Mouse (Mus musculus) embryo, embryonic 10.5 days (tissue): ENCODE data around the gene Slc12a4.
A peak's percentile ranks its signal among the peaks of the same experiment; 100 is the strongest.

Experiments used
- DNase-seq: peaks from one replicate; pipeline ENCODE4 v3.0.0-alpha.2; 2015; ENCODE audit warnings: low spot score

The Slc12a4 gene

DNA sequence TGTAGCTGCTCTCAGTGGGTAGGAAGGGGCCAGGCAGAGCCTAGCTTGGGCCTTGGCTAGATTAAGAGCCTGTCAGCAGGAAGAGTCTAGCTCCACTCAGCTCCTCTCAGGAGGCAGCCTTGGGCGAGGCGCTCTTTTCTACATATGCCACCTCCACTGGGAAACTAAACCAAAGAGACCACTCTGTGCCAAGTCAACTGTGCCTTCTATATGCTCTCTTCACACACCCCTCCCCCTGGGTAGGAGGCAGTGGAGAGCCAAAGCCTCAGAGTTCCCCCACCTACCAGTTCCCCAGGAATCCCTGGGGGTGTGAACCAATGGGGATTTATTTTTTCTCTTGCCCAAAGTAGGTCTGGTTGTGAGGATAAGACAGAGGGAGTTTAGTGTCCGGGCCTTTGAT lies 34.6 kb downstream of the Slc12a4 start:
- DNase-seq, result no peak

DNA sequence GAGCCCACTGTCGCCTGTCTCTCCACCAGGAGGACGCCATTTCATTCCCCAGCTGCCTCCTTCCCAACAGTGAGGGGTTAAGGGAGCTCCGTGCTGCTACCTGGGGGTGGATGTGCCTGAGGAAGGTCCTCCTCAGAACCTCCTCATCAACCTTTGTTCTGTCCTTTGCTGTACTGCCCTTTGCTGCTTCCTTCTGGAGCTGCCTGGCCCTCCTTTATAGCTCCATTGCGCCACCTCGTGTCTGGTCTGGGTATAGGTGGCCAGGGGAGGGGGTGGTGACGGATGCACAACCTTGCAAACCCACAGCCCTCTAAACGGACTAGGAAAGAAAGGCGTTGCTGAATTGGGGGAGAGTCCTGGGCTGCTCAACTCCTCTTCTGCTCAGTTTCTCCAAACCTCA lies 35.3 kb downstream of the Slc12a4 start:
- peak; percentile 86 for DNase-seq

DNA sequence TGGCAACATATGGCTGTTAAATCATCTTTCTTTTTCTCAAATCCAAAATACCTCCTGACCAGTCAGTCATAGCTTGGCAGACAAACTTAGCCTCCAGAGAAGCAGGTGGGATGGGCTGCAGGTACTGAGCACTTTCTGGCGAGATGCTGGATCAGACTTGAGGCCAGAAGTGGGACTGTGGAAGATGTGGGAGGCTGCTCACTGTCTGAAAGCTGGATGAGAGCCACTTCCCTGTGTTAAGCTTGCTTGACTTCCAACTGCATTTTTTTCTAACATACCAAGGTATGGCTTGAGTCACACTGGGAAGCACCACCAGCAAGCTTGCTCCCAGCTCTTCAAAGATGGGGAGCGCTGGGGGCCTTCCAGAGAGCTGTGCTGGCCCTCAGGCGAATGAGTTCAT lies 40.8 kb downstream of the Slc12a4 start:
- no peak for DNase-seq

DNA sequence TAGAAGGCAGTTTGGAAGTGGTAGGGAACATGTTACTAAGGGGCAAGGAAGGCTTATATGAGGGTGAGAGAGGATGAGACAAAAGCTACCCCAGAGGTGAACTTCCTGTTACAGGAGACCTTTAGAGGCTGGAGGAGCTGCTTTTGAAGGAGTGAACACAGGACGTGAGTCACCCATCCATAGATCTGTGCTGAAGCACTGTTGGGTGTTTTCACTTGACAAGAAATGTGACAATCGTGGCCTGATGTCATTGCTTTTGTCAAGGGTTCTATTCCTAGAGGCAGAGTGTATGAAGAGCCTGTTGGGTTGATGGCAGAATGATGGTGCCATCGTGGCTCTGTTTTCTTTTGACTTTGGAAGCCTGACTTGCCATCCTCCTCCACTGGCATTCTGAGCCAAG lies 46.5 kb downstream of the Slc12a4 start:
- no peak for DNase-seq

DNA sequence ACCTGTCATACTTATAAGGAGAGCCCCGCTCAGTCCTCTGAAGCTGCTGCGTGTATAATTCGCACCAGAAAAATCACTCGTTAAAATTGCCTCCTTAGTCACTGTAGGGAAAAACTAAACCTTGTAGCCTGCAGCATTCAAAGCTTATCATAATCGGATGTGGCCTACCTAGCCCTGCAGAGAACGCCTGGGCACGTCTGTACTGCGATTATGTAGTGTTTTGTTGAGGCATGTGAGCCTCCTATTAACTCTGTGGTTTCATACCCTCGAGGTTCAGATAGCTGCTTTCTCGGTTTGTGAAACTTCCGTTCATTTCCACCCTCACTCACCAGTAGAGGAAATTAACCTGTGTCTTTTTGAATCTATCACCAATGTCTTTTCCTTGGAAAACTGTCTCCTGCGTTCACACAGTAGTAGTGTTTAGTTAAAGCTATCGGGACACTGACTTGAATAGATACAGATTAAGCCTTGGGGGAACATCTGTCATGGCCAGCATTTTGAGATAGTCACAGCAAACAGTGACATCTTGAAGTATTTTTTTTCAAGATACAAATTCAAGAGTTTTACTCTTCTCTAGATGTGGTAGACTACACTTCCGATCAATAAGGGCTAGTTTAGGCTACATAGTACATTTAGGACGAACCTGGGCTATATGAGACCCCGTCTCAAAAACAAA lies 64.8 kb downstream of the Slc12a4 start:
- no peak for DNase-seq

DNA sequence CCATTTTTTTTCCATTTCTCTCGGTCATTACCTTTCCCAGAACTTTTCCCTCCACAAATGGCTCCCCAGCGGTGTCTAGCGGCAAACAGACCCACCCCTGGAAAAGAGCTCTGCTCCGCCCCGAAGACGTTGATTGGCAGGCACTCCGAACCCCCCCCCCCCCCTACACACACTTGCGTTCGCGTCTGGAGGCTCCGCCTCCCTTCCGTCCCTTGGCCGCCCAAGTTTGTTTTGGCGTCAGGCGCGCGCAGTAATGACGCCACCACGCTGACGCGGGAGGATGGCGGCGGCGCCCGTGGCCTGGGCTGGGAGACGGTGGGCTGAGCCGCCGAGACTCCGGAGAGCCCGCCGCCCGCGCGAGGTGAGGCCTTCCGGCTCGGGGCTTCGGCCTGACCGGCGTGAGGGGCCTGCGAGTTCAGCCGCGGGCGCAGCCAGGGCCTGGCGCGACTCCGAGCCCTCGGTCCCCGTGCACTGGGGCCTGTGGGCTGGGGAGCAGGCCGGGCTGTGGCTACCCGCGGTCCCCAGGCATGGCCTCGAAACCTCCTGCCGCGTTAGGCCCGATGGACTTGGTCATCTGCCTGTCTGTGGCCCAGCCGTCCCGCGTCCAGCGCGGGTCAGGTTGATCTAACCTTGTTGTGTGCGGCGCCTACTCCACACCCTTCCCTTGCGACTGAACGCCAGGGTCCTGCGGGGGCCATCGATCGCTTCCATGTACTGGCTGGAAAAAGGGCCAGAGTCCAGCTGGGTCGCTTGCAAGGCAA lies 65.5 kb downstream of the Slc12a4 start, which contains the start of gene Pskh1:
TSS of gene Pskh1 (plus strand) at position 262 of the 761 bp plus-strand sequence.
- peak; percentile 95 for DNase-seq

- no peak for DNase-seq
Measured at GRCm38 (mm10) chr8:105897801-105898480, 68.0 kb downstream of the Slc12a4 start.
